Mouse (Mus musculus) left cerebral cortex, postnatal 4 days (tissue): ENCODE measurements around the gene Calm4. TPM values are rescaled to one million over a fixed set of nuclear protein-coding genes. Genes with fewer than 3 reads are reported as not detected.
"Not testable (repeated sequence)": the region's sequence is repeated elsewhere in the genome, so short reads cannot be mapped to it uniquely, and the experiment has no call there.

Experiments used
- DNase-seq: peaks from one replicate; pipeline ENCODE4 v3.0.0-alpha.2; 2022
- intact Hi-C: fragments of 180-260 bp; cut with DNase I; formaldehyde crosslinking; loops from one replicate; pipeline ENCODE4 v1.15.1; 2025
- total RNA-seq, 2 experiments: library from RNA; stranded (reverse); gene quantifications; 2 replicates each; pipeline ENCODE4 v1.2.3; 2021

The Calm4 gene
- not detected for total RNA-seq

- DNase-seq, intact Hi-C loops: not testable (repeated sequence)
Observed at GRCm38 (mm10) chr13:3837312-3837807, at the start of gene Calm4. Gene Calm4, plus strand, starts transcription at chr13:3837757.

- DNase-seq: no peak
- intact Hi-C loops: no loop called here
Observed at GRCm38 (mm10) chr13:3788588-3788987, 49.0 kb upstream of the Calm4 start.

GRCm38 (mm10) chr13:3789531-3789930 is 48.0 kb upstream of the Calm4 start:
- DNase-seq: no peak
- intact Hi-C loops: no loop called here

GRCm38 (mm10) chr13:3796649-3797048 is 40.9 kb upstream of the Calm4 start:
- intact Hi-C loops: no loop called here

GRCm38 (mm10) chr13:3798751-3799150 is 38.8 kb upstream of the Calm4 start:
- intact Hi-C loops: no loop called here
- no peak for DNase-seq

More at GRCm38 (mm10) chr13:3796649-3797048, 40.9 kb upstream of the Calm4 start:
- no peak for DNase-seq

GRCm38 (mm10) chr13:3799386-3799785 is 38.2 kb upstream of the Calm4 start:
- intact Hi-C loops: no loop called here
- DNase-seq: no peak

GRCm38 (mm10) chr13:3804186-3804585 is 33.4 kb upstream of the Calm4 start, which contains the start of gene Calml3:
Gene Calml3, minus strand, starts transcription at chr13:3804316.
- DNase-seq: no peak
- intact Hi-C loops: no loop called here

- peak; percentile 2 for DNase-seq
- intact Hi-C loops: no loop called here
Observed at GRCm38 (mm10) chr13:3805132-3805531, 32.4 kb upstream of the Calm4 start.

GRCm38 (mm10) chr13:3805638-3806037 is 31.9 kb upstream of the Calm4 start:
- DNase-seq: no peak
- intact Hi-C loops: no loop called here

GRCm38 (mm10) chr13:3807131-3807827 is 30.3 kb upstream of the Calm4 start:
- DNase-seq: no peak
- intact Hi-C loops: no loop called here

- intact Hi-C loops: no loop called here
- no peak for DNase-seq
Observed at GRCm38 (mm10) chr13:3818012-3818739, 19.4 kb upstream of the Calm4 start.

GRCm38 (mm10) chr13:3818740-3819076 is 18.8 kb upstream of the Calm4 start:
- intact Hi-C loops: no loop called here
- no peak for DNase-seq

GRCm38 (mm10) chr13:3822105-3822504 is 15.5 kb upstream of the Calm4 start:
- intact Hi-C loops: no loop called here
- DNase-seq: no peak

GRCm38 (mm10) chr13:3825726-3826125 is 11.8 kb upstream of the Calm4 start:
- DNase-seq: no peak
- intact Hi-C loops: no loop called here

- intact Hi-C loops: no loop called here
- DNase-seq: no peak
Observed at GRCm38 (mm10) chr13:3831546-3831945, 6.0 kb upstream of the Calm4 start.

GRCm38 (mm10) chr13:3831994-3832393 is 5.6 kb upstream of the Calm4 start:
- DNase-seq: no peak
- intact Hi-C loops: no loop called here

GRCm38 (mm10) chr13:3832450-3832849 is 5.1 kb upstream of the Calm4 start:
- intact Hi-C loops: no loop called here
- DNase-seq: no peak

GRCm38 (mm10) chr13:3833644-3834043 is 3.9 kb upstream of the Calm4 start:
- intact Hi-C loops, DNase-seq: not testable (repeated sequence)

GRCm38 (mm10) chr13:3840662-3841061 is 3.1 kb downstream of the Calm4 start:
- DNase-seq, intact Hi-C loops: not testable (repeated sequence)

GRCm38 (mm10) chr13:3850330-3850729 is 12.8 kb downstream of the Calm4 start:
- intact Hi-C loops: no loop called here
- DNase-seq: no peak

GRCm38 (mm10) chr13:3853648-3854333 is 16.2 kb downstream of the Calm4 start, which contains the start of gene Calm5:
Gene Calm5, plus strand, starts transcription at chr13:3854173.
- intact Hi-C loops, DNase-seq: not testable (repeated sequence)
